Mouse (Mus musculus) hindbrain, embryonic 15.5 days (tissue): ENCODE data around the gene Phactr2. TPM values are rescaled to one million over a fixed set of nuclear protein-coding genes. Genes with fewer than 3 reads are reported as not detected.
"Not testable (repeated sequence)": the region's sequence is repeated elsewhere in the genome, so short reads cannot be mapped to it uniquely, and the experiment has no call there.

ENCODE experiments used
- ATAC-seq: fragments of 200-750 bp; cut with Nextera tagmentation; 2 replicates; pipeline ENCODE4 v1.8.0; 2017; ENCODE audit warnings: low read depth, moderate number of reproducible peaks, moderate TSS enrichment; ENCODE audit not compliant: low FRiP score
- H3K27ac ChIP-seq: fragments of 300-500 bp; sonication (generic); replicated peaks from 2 replicates; pipeline ENCODE4 v1.5.1; 2015; ENCODE audit warnings: mild to moderate bottlenecking, inconsistent platforms
- H3K27me3 ChIP-seq: fragments of 300-500 bp; sonication (generic); 2 replicates; pipeline ENCODE4 v1.6.1; 2015; ENCODE audit warnings: control low read depth, inconsistent platforms
- H3K36me3 ChIP-seq: fragments of 300-500 bp; sonication (generic); 2 replicates; pipeline ENCODE4 v1.6.1; 2015; ENCODE audit warnings: control low read depth, inconsistent platforms
- H3K4me1 ChIP-seq: fragments of 300-500 bp; sonication (generic); replicated peaks from 2 replicates; pipeline ENCODE4 v1.6.1; 2015; ENCODE audit warnings: control low read depth, inconsistent platforms
- H3K4me2 ChIP-seq: fragments of 300-500 bp; sonication (generic); 2 replicates; pipeline ENCODE4 v1.6.1; 2015; ENCODE audit warnings: moderate library complexity, mild to moderate bottlenecking, inconsistent platforms
- H3K4me3 ChIP-seq: fragments of 300-500 bp; sonication (generic); 2 replicates; pipeline ENCODE4 v1.5.1; 2015; ENCODE audit warnings: mild to moderate bottlenecking, inconsistent platforms
- H3K9ac ChIP-seq: fragments of 300-500 bp; sonication (generic); 2 replicates; pipeline ENCODE4 v1.6.1; 2015; ENCODE audit warnings: inconsistent platforms
- H3K9me3 ChIP-seq: fragments of 300-500 bp; sonication (generic); 2 replicates; pipeline ENCODE4 v1.6.1; 2016; ENCODE audit warnings: control low read depth, inconsistent platforms
- WGBS: fragments of 180-500 bp; shearing (Covaris S2); methylation state at CpG from one replicate; pipeline ENCODE4 v1.1.7; 2015; 5-methylcytosine and 5-hydroxymethylcytosine counted together
- polyA plus RNA-seq: library from polyadenylated mRNA; unstranded; fragments of >200 nt; fragmentation: Nextera tagmentation; extraction: Ambion mirVana; gene quantifications from 2 replicates; pipeline ENCODE4 v1.2.1, GENCODE M21; 2015

Phactr2 gene
- polyA plus RNA-seq = 7.7 and 8.8 TPM in 2 replicates

DNA sequence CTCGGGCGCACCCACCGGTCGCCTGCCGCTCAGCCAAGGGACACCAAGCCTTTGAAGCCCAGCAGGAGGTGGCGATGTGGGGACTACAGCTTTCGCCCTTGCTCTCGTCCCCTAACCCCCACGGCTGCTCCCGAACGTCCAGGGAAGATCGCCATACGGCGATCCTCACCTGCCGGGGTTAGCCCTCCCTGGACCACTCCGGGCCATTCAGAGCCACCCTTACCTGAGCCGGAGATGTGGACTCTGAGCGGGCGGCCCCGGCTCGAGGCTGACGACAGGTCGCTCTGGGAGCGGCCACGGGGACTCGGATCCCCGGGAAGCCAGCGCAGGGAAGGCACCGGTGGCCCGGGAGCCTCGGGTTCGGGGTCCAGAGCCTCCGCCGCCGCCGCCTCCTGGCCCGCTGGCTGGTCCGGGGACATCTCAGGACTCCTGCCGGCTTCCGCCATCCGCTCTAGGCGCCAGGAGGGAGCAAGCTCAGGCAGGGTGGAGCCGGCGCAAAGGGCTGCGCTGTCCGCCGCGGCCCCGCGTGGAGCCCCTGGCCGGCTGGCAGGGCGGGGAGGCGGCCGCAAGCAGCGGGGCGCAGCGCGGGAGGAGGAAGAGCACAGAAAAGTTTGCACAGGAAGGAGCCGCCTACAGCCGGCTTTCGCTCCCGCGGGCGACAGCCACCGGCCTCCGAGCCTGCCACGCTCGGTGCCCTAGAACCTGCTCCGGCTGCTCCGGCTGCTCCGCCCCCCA lies at the start of gene Phactr2:
TSS of gene Phactr2 (minus strand) at position 580 of the 735 bp plus-strand sequence.
- no peak within 1 kb of the TSS for H3K27ac ChIP-seq
- H3K4me1 ChIP-seq = peaks cover 18% of the 10 kb centered on the region
- peak within 1 kb of the TSS; percentile 100 for H3K4me2 ChIP-seq
- H3K9me3 ChIP-seq = no peaks in the 10 kb centered on the region
- WGBS = under 1% methylated on average over 69 of the region's 71 CpGs
- H3K4me3 ChIP-seq = peak within 1 kb of the TSS; percentile 79
- no peaks in the 10 kb centered on the region for H3K36me3 ChIP-seq
- ATAC-seq = peak; percentile 81
- H3K9ac ChIP-seq = peak within 1 kb of the TSS; percentile 70
- peaks cover 26% of the 10 kb centered on the region for H3K27me3 ChIP-seq

DNA sequence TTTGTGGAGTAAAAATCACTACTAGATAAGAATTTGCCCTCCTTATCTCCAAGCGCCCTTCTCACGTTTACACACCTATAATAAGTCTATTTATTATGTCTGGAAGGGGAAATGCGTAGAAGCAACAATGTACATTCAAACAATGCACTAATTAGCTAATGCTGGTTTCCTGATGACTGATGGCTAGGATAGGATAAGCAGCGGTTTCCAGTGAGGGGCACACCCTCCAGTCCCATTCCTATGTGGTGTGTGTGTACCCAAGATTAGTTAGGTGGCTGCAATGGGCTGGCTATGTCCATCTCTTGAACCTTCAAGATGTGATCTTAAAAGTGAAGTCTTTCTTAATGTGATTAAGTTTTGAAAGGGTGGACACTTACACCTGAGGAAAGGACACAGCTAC lies 47.6 kb upstream of the Phactr2 start:
- Histone ChIP-seq H3K36me3 (peaks cover 2% of the 10 kb centered on the region; the same call in 1 of the 2 replicates), H3K27ac (no peak overlapping the region), H3K4me3 (no peak overlapping the region), H3K9ac (no peak overlapping the region), H3K9me3 (no peaks in the 10 kb centered on the region), H3K27me3 (no peaks in the 10 kb centered on the region), H3K4me2 (no peak overlapping the region), H3K4me1 (no peaks in the 10 kb centered on the region)
- 86% methylated on average over 4 of the region's 4 CpGs for WGBS
- no peak for ATAC-seq

DNA sequence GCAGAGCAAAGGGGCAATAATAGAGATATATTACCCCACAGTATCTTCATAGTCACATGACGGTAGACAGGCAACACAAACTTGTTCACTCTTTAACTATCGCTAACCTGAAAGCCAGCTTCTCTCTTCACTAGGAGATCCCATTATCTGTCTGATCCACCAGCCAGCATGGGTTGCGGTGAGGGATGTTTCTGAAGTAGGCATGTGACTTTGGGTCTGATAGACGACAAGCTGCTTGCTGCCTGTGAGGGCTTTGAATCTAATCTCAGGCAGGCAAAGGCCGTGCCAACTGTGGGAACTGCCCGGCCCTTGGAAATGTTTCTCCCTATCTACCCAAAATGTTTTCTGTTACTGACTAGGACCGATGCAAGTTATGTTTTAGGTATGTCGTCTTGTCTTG lies 28.2 kb upstream of the Phactr2 start:
- H3K9me3 ChIP-seq = no peaks in the 10 kb centered on the region
- H3K27ac ChIP-seq = no peak overlapping the region
- H3K27me3 ChIP-seq = no peaks in the 10 kb centered on the region
- no peak overlapping the region for H3K9ac ChIP-seq
- peaks cover 14% of the 10 kb centered on the region; the same call in 1 of the 2 replicates for H3K4me1 ChIP-seq
- WGBS = 89% methylated on average over 8 of the region's 8 CpGs
- peaks cover 16% of the 10 kb centered on the region; the same call in 1 of the 2 replicates for H3K36me3 ChIP-seq
- ATAC-seq = no peak; the same call in 1 of the 2 replicates
- H3K4me3 ChIP-seq = peak overlapping the region; percentile 76; the same call in 1 of the 2 replicates
- peak overlapping the region; percentile 72; the same call in 1 of the 2 replicates for H3K4me2 ChIP-seq

DNA sequence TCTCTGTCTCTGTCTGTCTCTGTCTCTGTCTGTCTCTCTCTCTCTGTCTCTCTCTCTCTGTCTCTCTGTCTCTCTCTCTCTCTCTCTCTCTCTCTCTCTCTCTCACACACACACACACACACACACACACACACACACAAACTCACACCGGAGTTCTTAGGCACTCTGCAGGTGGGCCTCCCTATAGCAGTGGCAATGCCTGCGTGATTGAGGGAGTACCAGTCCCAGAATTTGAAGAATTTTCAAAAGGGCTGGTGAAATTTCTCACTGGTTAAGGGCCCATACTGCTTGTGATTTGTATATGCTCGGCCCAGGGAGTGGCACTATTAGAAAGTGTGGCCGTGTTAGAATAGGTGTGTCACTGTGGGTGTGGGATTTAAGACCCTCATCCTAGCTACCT lies 27.3 kb upstream of the Phactr2 start:
- peak overlapping the region; percentile 83; the same call in 1 of the 2 replicates for H3K9ac ChIP-seq
- H3K36me3 ChIP-seq = 0 out of 2 replicates have a peak, but pooled peaks cover 14% of the 10 kb centered on the region
- WGBS = 52% methylated on average over 4 of the region's 4 CpGs
- not testable (repeated sequence) for H3K27ac ChIP-seq, H3K9me3 ChIP-seq, H3K27me3 ChIP-seq
- H3K4me3 ChIP-seq = peak overlapping the region; percentile 76
- peak; percentile 53; the same call in 1 of the 2 replicates for ATAC-seq
- H3K4me1 ChIP-seq = peaks cover 14% of the 10 kb centered on the region; the same call in 1 of the 2 replicates
- peak overlapping the region; percentile 72 for H3K4me2 ChIP-seq

DNA sequence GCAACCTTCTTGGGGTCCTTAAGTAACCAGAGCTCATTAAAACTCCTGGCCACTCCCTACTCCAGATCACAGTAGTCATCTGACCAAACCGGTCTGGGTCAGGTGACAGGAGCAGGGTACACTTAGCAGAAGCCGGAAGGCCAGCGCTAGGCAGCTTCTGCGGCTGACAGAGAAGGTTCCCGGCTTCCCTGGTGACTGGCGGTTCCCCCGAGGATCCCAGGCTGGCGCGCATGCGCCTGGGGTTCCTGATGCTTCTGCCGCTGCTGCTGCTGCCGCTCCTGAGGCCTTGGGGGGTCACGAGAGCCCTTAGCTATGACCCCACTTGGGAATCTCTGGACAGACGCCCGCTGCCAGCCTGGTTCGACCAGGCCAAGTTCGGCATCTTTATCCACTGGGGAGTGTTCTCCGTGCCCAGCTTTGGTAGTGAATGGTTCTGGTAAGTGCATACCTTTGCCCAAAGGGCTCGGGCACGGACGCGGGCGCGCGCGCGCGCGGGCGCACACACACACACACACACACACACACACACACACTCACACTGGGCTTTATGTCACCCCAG lies 26.8 kb upstream of the Phactr2 start:
- peak; percentile 92 for ATAC-seq
- Histone ChIP-seq H3K27ac (0 out of 2 replicates have a peak overlapping the region, but pooled peaks have one; percentile 3), H3K4me2 (peak overlapping the region; percentile 72), H3K9ac (peak overlapping the region; percentile 83), H3K27me3 (no peaks in the 10 kb centered on the region), H3K4me3 (peak overlapping the region; percentile 76), H3K36me3 (0 out of 2 replicates have a peak, but pooled peaks cover 9% of the 10 kb centered on the region), H3K4me1 (peaks cover 14% of the 10 kb centered on the region; the same call in 1 of the 2 replicates), H3K9me3 (no peaks in the 10 kb centered on the region)
- WGBS = under 1% methylated on average over 30 of the region's 30 CpGs

DNA sequence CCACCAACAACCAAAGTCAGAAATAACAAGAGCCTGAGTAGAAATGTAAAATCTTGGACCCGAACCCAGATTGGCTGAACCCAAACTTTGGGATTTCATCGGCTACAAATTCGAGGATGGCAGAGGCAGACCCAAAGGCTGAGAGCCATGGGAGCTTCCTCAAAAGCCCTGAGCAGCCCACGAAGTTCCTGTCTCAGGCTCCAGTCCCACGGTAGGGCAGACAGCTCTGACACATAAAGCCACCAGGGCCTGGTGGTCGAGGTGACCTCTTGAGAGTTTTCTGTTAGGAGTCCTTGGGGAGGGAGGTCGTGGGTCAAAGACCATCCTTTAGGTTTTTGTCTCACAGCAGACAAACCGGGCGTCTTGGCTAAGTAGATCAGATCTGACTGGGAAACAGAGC lies 26.3 kb upstream of the Phactr2 start:
- Histone ChIP-seq H3K9me3 (no peaks in the 10 kb centered on the region), H3K4me3 (peak overlapping the region; percentile 76), H3K9ac (no peak overlapping the region), H3K27me3 (no peaks in the 10 kb centered on the region), H3K4me2 (peak overlapping the region; percentile 72), H3K27ac (no peak overlapping the region), H3K36me3 (0 out of 2 replicates have a peak, but pooled peaks cover 8% of the 10 kb centered on the region), H3K4me1 (peaks cover 14% of the 10 kb centered on the region; the same call in 1 of the 2 replicates)
- ATAC-seq = peak; percentile 4; the same call in 1 of the 2 replicates
- 46% methylated on average over 9 of the region's 9 CpGs for WGBS

DNA sequence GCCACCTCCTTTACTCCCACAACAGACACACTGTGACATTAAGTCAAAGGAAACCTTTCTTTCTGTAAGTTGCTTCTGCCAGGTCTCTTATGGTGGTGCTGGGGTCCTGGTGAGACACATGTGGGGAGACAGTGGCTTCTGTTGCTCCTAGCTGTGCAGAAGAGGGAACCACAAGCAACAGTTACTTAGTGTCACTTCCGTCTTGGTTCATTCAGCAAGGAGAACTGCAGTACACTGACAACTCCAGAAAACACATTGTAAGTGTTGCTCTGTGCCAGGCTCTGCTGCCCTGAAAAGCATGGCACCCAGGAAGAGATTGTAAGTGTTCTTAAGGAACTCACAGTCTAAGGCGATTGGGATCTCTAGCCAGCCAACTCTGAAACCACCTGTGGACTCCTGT lies 25.1 kb upstream of the Phactr2 start, which contains the start of gene Fuca2:
TSS of gene Fuca2 (plus strand) at position 210 of the 400 bp plus-strand sequence.
- Histone ChIP-seq H3K27ac (no peak within 1 kb of the TSS), H3K36me3 (no peaks in the 10 kb centered on the region), H3K27me3 (no peaks in the 10 kb centered on the region), H3K4me2 (no peak within 1 kb of the TSS), H3K4me1 (peaks cover 14% of the 10 kb centered on the region; the same call in 1 of the 2 replicates), H3K9me3 (no peaks in the 10 kb centered on the region), H3K4me3 (no peak within 1 kb of the TSS), H3K9ac (no peak within 1 kb of the TSS)
- 88% methylated on average over 2 of the region's 2 CpGs for WGBS
- ATAC-seq = no peak

DNA sequence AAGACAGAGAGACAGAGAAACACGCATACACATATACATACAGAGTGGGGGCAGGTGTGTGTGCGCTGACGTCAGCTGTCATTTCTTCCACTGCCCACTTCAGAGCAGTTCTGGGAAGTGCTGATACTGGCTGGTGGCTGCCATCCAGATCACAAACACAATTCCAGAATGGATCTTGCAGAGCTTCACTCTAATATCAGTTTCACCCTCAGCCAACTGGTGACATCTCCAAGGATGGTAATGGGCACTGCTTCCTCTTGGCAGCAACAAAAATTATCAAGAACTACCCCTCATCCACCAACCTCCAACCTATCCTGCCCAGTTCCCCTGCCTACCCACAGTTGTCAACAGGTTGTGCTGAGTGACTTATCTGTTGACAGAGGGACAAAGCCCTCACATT lies 22.1 kb upstream of the Phactr2 start:
- Histone ChIP-seq H3K4me1 (0 out of 2 replicates have a peak, but pooled peaks cover 3% of the 10 kb centered on the region), H3K27ac (no peak overlapping the region), H3K4me3 (no peak overlapping the region), H3K36me3 (no peaks in the 10 kb centered on the region), H3K9ac (no peak overlapping the region), H3K27me3 (no peaks in the 10 kb centered on the region), H3K9me3 (no peaks in the 10 kb centered on the region), H3K4me2 (no peak overlapping the region)
- no peak for ATAC-seq
- WGBS = 93% methylated on average over 3 of the region's 3 CpGs

DNA sequence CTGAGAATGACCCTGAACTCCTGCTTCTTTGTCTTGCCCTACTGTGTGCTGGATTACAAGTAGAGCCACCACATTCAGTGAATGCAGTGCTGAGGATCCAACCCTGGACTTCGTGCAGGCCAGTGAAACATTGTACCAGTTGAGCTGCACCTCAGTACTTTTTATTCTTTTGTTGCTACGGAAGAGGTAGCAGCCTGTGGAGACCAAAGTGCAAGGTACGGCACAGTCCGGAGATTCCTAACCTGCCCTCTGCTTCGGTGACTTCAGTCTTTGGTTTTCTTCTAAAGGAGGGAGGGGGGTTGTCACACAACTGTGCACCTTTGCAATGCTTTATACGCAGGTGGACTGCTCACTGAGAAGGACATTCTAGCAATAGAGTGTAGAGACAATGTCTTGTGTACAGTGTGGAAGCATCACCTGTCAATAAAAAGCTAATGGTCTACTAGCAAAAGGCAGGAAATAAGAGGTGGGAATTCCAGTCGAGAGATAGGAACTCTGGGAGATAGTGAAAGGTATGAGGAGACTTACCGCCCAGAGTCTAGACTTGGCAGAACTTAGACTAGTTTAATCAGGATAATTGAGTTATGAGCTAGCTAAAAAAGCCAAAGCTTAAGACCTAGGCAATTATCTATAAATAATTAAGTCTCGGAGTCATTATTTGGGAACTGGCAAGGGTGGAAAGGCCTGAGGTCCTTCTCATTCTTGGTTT lies 19.9 kb upstream of the Phactr2 start:
- no peak overlapping the region for H3K4me3 ChIP-seq
- no peak overlapping the region for H3K4me2 ChIP-seq
- no peaks in the 10 kb centered on the region for H3K36me3 ChIP-seq
- WGBS = 92% methylated on average over 9 of the region's 9 CpGs
- no peaks in the 10 kb centered on the region for H3K4me1 ChIP-seq
- no peaks in the 10 kb centered on the region for H3K27me3 ChIP-seq
- no peak overlapping the region for H3K27ac ChIP-seq
- no peak for ATAC-seq
- H3K9ac ChIP-seq = no peak overlapping the region
- H3K9me3 ChIP-seq = no peaks in the 10 kb centered on the region

DNA sequence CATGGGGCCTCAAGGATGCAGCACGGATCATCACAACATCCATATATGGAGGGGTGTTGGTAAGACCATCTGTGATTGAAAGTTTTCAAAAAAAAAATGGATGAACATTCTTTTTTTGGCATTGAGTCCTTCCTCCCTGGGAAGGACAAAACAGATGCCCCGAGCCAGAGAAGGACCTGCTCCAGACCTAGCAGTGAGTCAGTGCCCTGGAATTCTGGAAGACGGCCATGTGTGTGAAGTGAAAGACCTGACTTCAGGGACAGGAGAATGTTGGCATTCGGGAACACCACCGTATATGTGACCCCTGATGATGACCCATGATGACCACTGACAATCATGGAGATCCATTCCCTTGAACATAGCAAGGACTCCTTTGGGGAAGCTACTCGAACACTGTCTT lies 15.5 kb upstream of the Phactr2 start:
- Histone ChIP-seq H3K9me3 (no peaks in the 10 kb centered on the region), H3K4me2 (no peak overlapping the region), H3K4me1 (no peaks in the 10 kb centered on the region), H3K27me3 (no peaks in the 10 kb centered on the region), H3K36me3 (no peaks in the 10 kb centered on the region), H3K27ac (no peak overlapping the region), H3K4me3 (no peak overlapping the region), H3K9ac (no peak overlapping the region)
- WGBS = 90% methylated on average over 6 of the region's 6 CpGs
- ATAC-seq = no peak

DNA sequence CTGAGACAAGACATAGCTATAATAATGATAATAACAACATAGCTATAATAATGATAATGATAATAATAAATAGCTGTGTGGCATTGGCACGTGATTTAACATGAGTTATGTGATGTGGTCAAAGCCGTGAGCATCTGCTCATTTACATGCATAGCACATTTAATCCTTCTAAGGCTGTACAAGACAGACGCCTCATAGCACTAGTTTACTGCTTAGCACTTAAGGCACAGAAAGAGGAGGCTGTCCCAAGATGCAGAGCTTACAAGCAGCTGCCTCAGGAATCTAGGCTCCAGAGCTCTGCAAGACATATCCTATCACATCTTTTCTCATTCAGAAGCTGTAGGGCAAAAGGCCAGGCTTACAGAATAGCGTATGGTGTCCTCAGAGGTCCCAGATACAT lies 11.7 kb upstream of the Phactr2 start:
- 50% methylated on average over 4 of the region's 4 CpGs for WGBS
- Histone ChIP-seq H3K27ac (no peak overlapping the region), H3K27me3 (no peaks in the 10 kb centered on the region), H3K4me3 (no peak overlapping the region), H3K9me3 (no peaks in the 10 kb centered on the region), H3K4me1 (no peaks in the 10 kb centered on the region), H3K4me2 (no peak overlapping the region), H3K9ac (no peak overlapping the region), H3K36me3 (no peaks in the 10 kb centered on the region)
- no peak for ATAC-seq
